Mouse (Mus musculus): ENCODE measurements around the gene Stk39. TPM values are rescaled to one million over a fixed set of nuclear protein-coding genes. Genes with fewer than 3 reads are reported as not detected.

Gene Stk39
- polyA plus RNA-seq, 1 experiment, result 3.6 TPM

GRCm38 (mm10) chr2:68317452-68317851, 154.6 kb downstream of the Stk39 start:
- Histone ChIP-seq H3K4me3 (replicated peaks; ENCODE audit: extremely low read depth, low read depth, low read length) (no peak overlapping the region), H3K4me1 (ENCODE audit: control insufficient read depth, insufficient read depth, low read length) (no peaks in the 10 kb centered on the region)
- WGBS, result 37% methylated on average over 2 of the region's 2 CpGs
- no peak for TF ChIP-seq CTCF (IDR thresholded peaks at IDR 0.05; ENCODE audit: insufficient read depth, low read length)
- TF ChIP-seq POLR2A (IDR thresholded peaks at IDR 0.05; ENCODE audit: borderline replicate concordance, extremely low read depth, low read depth, low read length), result no peak
- DNase-seq, result no peak

DNA sequence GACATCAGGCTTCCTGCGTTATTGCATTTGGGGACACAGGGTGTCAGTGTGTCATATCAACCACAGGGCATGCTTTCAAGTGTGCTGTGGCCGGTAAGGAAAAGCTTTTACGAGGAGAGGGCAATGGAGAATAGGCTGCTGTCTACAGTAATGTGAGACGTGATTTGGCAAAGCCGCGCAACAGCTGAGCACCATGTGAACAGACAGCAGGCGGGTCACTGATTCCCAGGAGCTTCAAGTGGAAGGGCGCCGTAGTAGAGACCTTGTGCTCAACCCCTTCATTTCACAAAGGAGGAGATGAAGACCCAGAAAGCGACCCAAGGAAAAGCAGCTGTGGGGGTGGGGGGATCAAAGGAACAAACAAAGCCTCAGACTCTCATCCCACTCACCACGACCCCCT, 156.8 kb downstream of the Stk39 start:
- 82% methylated on average over 11 of the region's 11 CpGs for WGBS
- DNase-seq, result no peak

GRCm38 (mm10) chr2:68310121-68310520, 161.9 kb downstream of the Stk39 start:
- 86% methylated on average over 3 of the region's 3 CpGs for WGBS
- Histone ChIP-seq H3K4me3 (replicated peaks; ENCODE audit: extremely low read depth, low read depth, low read length) (no peak overlapping the region), H3K4me1 (ENCODE audit: control insufficient read depth, insufficient read depth, low read length) (no peaks in the 10 kb centered on the region)
- no peak for TF ChIP-seq POLR2A (IDR thresholded peaks at IDR 0.05; ENCODE audit: borderline replicate concordance, extremely low read depth, low read depth, low read length)
- no peak for TF ChIP-seq CTCF (IDR thresholded peaks at IDR 0.05; ENCODE audit: insufficient read depth, low read length)
- peak; percentile 6 for DNase-seq

More for the DNA sequence above, 156.8 kb downstream of the Stk39 start:
- TF ChIP-seq CTCF (IDR thresholded peaks at IDR 0.05; ENCODE audit: insufficient read depth, low read length) (no peak), POLR2A (IDR thresholded peaks at IDR 0.05; ENCODE audit: borderline replicate concordance, extremely low read depth, low read depth, low read length) (no peak)
- Histone ChIP-seq H3K4me1 (ENCODE audit: control insufficient read depth, insufficient read depth, low read length) (no peaks in the 10 kb centered on the region), H3K4me3 (replicated peaks; ENCODE audit: extremely low read depth, low read depth, low read length) (no peak overlapping the region)

- WGBS, result 90% methylated on average over 4 of the region's 4 CpGs
- Histone ChIP-seq H3K4me1 (ENCODE audit: control insufficient read depth, insufficient read depth, low read length) (no peaks in the 10 kb centered on the region), H3K4me3 (replicated peaks; ENCODE audit: extremely low read depth, low read depth, low read length) (no peak overlapping the region)
- no peak for DNase-seq
- no peak for TF ChIP-seq CTCF (IDR thresholded peaks at IDR 0.05; ENCODE audit: insufficient read depth, low read length)
- TF ChIP-seq POLR2A (IDR thresholded peaks at IDR 0.05; ENCODE audit: borderline replicate concordance, extremely low read depth, low read depth, low read length), result no peak
Observed at GRCm38 (mm10) chr2:68306519-68306918, 165.5 kb downstream of the Stk39 start.

GRCm38 (mm10) chr2:68304771-68305460, 167.2 kb downstream of the Stk39 start:
- H3K4me1 ChIP-seq (ENCODE audit: control insufficient read depth, insufficient read depth, low read length), result no peaks in the 10 kb centered on the region
- no peak for DNase-seq
- no peak for TF ChIP-seq POLR2A (IDR thresholded peaks at IDR 0.05; ENCODE audit: borderline replicate concordance, extremely low read depth, low read depth, low read length)
- TF ChIP-seq CTCF (IDR thresholded peaks at IDR 0.05; ENCODE audit: insufficient read depth, low read length), result no peak
- WGBS, result 73% methylated on average over 6 of the region's 6 CpGs
- H3K4me3 ChIP-seq (replicated peaks; ENCODE audit: extremely low read depth, low read depth, low read length), result no peak overlapping the region

DNA sequence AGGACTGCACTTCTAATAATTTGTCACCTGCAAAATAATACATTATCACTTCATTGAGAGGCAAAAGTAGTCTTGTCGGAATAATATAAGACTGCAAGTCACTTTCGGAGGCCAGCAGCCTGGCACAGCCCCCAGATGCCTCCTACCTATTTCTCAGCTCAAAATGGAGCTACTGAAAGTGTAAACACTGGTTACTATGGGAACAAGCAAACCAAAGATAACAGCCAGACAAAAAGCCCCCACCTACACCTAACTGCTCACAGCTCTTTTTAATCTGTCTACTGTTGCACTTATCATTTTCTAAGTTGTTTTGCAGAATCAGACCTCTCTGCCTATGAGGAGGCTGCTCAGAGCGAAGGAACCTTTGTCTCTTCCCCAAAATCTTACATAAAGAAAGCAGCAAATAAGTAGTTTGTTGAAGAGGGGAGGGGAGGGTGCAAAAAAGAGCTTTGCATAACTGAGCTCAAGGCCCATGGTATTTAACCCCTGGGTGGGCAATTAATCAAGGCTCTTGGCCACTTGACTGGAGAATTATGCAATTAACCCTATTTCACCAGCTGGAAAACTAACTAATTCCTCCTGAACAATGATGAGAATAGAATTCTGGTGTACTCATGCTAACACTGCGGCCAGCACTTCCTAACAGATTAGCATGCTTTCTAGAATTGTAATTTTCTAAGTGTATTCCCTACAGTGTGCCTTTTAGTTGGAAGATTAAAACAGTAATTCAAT, 170.1 kb downstream of the Stk39 start:
- Histone ChIP-seq H3K4me1 (ENCODE audit: control insufficient read depth, insufficient read depth, low read length) (no peaks in the 10 kb centered on the region), H3K4me3 (replicated peaks; ENCODE audit: extremely low read depth, low read depth, low read length) (no peak overlapping the region)
- no peak for DNase-seq
- 67% methylated on average over 4 of the region's 4 CpGs for WGBS
- TF ChIP-seq POLR2A (IDR thresholded peaks at IDR 0.05; ENCODE audit: borderline replicate concordance, extremely low read depth, low read depth, low read length), result no peak

DNA sequence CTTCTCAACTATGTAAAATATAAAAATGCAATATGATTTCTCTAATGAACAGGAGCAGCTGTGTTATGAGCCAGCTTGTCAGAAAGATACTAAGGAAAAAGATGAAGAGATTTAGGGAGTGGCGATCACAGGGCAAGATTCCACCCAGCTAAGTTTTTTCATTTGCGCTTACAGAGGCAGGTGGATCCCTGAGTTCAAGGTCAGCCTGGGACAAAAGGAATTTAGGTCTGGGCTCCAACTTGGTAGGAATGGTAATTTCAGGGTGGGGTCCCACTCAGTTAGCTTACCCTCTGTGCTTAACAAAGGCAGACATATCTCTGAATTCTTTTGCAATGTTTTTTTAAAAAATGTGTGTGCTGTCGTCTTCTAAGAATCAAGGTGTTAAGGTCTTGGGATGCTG, 173.7 kb downstream of the Stk39 start:
- H3K4me3 ChIP-seq (replicated peaks; ENCODE audit: extremely low read depth, low read depth, low read length), result no peak overlapping the region
- no peaks in the 10 kb centered on the region for H3K4me1 ChIP-seq (ENCODE audit: control insufficient read depth, insufficient read depth, low read length)
- no peak for DNase-seq
- TF ChIP-seq POLR2A (IDR thresholded peaks at IDR 0.05; ENCODE audit: borderline replicate concordance, extremely low read depth, low read depth, low read length) (no peak), CTCF (IDR thresholded peaks at IDR 0.05; ENCODE audit: insufficient read depth, low read length) (no peak)
- WGBS, result 95% methylated on average over 3 of the region's 3 CpGs

DNA sequence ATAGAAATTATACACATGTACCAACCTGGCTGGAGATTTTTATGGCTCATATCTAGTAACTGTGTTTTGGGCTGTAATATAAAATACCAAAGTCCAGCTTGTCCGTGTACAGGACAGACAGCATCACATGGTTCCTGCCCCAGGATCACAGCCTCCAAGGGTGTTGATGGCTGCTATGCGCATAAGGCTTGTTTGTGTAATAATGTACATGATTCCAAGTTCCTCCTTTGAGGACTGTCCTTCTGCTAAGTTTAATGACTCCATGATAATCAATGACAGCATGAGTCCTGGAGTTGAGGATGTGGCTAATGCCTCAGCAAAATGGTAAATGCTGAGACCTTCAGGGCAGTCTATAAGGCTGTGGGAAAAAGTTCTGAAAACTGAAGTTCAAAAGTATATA, 174.1 kb downstream of the Stk39 start:
- TF ChIP-seq POLR2A (IDR thresholded peaks at IDR 0.05; ENCODE audit: borderline replicate concordance, extremely low read depth, low read depth, low read length), result no peak
- TF ChIP-seq CTCF (IDR thresholded peaks at IDR 0.05; ENCODE audit: insufficient read depth, low read length), result no peak
- 99% methylated on average over 2 of the region's 2 CpGs for WGBS

GRCm38 (mm10) chr2:68296743-68297142, 175.3 kb downstream of the Stk39 start:
- TF ChIP-seq CTCF (IDR thresholded peaks at IDR 0.05; ENCODE audit: insufficient read depth, low read length) (no peak), POLR2A (IDR thresholded peaks at IDR 0.05; ENCODE audit: borderline replicate concordance, extremely low read depth, low read depth, low read length) (no peak)
- DNase-seq, result no peak
- Histone ChIP-seq H3K4me3 (replicated peaks; ENCODE audit: extremely low read depth, low read depth, low read length) (no peak overlapping the region), H3K4me1 (ENCODE audit: control insufficient read depth, insufficient read depth, low read length) (no peaks in the 10 kb centered on the region)
- WGBS, result 81% methylated on average over 2 of the region's 2 CpGs

More for the DNA sequence above, 174.1 kb downstream of the Stk39 start:
- Histone ChIP-seq H3K4me1 (ENCODE audit: control insufficient read depth, insufficient read depth, low read length) (no peaks in the 10 kb centered on the region), H3K4me3 (replicated peaks; ENCODE audit: extremely low read depth, low read depth, low read length) (no peak overlapping the region)
- no peak for DNase-seq

All from lung, adult 2 months (tissue).